Mouse (Mus musculus): ENCODE measurements around the gene Efr3b.

DNA sequence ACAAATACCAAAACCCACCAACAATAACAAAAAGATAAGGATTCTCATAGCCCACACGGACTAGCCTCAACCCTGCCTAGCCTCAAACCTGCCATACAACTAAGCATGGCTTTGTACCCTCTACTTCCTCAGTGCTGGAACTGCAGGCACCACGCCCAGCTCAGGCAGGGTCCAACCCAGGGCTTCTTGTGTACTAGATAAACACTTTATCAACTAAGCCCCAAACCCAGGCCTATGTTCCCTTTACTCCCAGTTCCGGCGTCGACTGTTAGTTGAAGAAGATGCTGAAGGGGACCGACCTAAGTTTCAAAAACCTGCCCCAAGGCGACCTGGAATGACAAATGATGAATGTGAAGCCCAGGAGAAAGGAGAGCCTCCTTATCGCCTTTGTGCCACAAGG lies 27.2 kb upstream of the Efr3b start:
- TF ChIP-seq CTCF (IDR thresholded peaks at IDR 0.05; ENCODE audit: control insufficient read depth, insufficient read depth, insufficient replicate concordance, low read depth, low read length) (no peak), POLR2A (IDR thresholded peaks at IDR 0.05; ENCODE audit: control insufficient read depth, low read depth, low read length) (no peak)
